Mouse (Mus musculus) testis, postnatal 14 days (tissue): Measurements from ENCODE around the gene Catsperd.
"Not testable (repeated sequence)": the region's sequence is repeated elsewhere in the genome, so short reads cannot be mapped to it uniquely, and the experiment has no call there.

Experiments used
- DNase-seq: peaks from one replicate; pipeline ENCODE4 v3.0.0; 2021; ENCODE audit warnings: low spot score

The Catsperd gene

GRCm38 (mm10) chr17:56613236-56613844 lies 14.6 kb upstream of the Catsperd start, which contains the start of gene Rpl36:
Rpl36 (plus strand) TSS chr17:56613416.
- DNase-seq, result peak; percentile 94

- peak; percentile 42 for DNase-seq
Observed at GRCm38 (mm10) chr17:56613893-56614292, 14.1 kb upstream of the Catsperd start.

GRCm38 (mm10) chr17:56614391-56615135 lies 13.4 kb upstream of the Catsperd start:
- DNase-seq, result no peak

GRCm38 (mm10) chr17:56615136-56615784 lies 12.7 kb upstream of the Catsperd start:
- no peak for DNase-seq

GRCm38 (mm10) chr17:56615792-56616191 lies 12.2 kb upstream of the Catsperd start:
- DNase-seq, result no peak

- DNase-seq, result no peak
Observed at GRCm38 (mm10) chr17:56616725-56617124, 11.2 kb upstream of the Catsperd start.

GRCm38 (mm10) chr17:56617628-56618027 lies 10.3 kb upstream of the Catsperd start:
- DNase-seq, result no peak

GRCm38 (mm10) chr17:56625495-56625894 lies 2.4 kb upstream of the Catsperd start:
- no peak for DNase-seq

- peak; percentile 48 for DNase-seq
Observed at GRCm38 (mm10) chr17:56626260-56626659, 1.7 kb upstream of the Catsperd start.

GRCm38 (mm10) chr17:56626754-56627470 lies 1.0 kb upstream of the Catsperd start, which contains the start of gene Lonp1:
Lonp1 (minus strand) TSS chr17:56626887.
- peak; percentile 98 for DNase-seq

GRCm38 (mm10) chr17:56629800-56630781 lies 2.1 kb downstream of the Catsperd start:
- not testable (repeated sequence) for DNase-seq

- no peak for DNase-seq
Observed at GRCm38 (mm10) chr17:56631807-56632206, 3.9 kb downstream of the Catsperd start.

GRCm38 (mm10) chr17:56634023-56634422 lies 6.1 kb downstream of the Catsperd start:
- no peak for DNase-seq

- DNase-seq, result no peak
Observed at GRCm38 (mm10) chr17:56643237-56643636, 15.3 kb downstream of the Catsperd start.

- no peak for DNase-seq
Observed at GRCm38 (mm10) chr17:56647546-56647945, 19.6 kb downstream of the Catsperd start.

GRCm38 (mm10) chr17:56651801-56652200 lies 23.9 kb downstream of the Catsperd start:
- no peak for DNase-seq

GRCm38 (mm10) chr17:56654771-56655170 lies 26.8 kb downstream of the Catsperd start:
- DNase-seq, result no peak

GRCm38 (mm10) chr17:56655311-56655710 lies 27.4 kb downstream of the Catsperd start:
- no peak for DNase-seq

GRCm38 (mm10) chr17:56656171-56656570 lies 28.2 kb downstream of the Catsperd start:
- no peak for DNase-seq

GRCm38 (mm10) chr17:56663659-56664058 lies 35.7 kb downstream of the Catsperd start:
- DNase-seq, result no peak

- no peak for DNase-seq
Observed at GRCm38 (mm10) chr17:56664333-56664732, 36.4 kb downstream of the Catsperd start.
